Mouse (Mus musculus) forebrain, embryonic 12.5 days (tissue): ENCODE data around the gene Nlrp1a. TPM values are rescaled to one million over a fixed set of nuclear protein-coding genes. Genes with fewer than 3 reads are reported as not detected.

Experiments
- polyA plus RNA-seq: library from polyadenylated mRNA; unstranded; fragments of >200 nt; fragmentation: Nextera tagmentation; extraction: Ambion mirVana; gene quantifications from 2 replicates; pipeline ENCODE4 v1.2.1, GENCODE M21; 2016

Nlrp1a gene
- polyA plus RNA-seq, 1 experiment from 2014 or later: 0.09 TPM

Other genes starting within 250 kb of the Nlrp1a start
- 158 and 163 TPM in 2 replicates for gene Nup88, start 174.7 kb downstream of the Nlrp1a start, polyA plus RNA-seq
- 83.9 and 89.5 TPM in 2 replicates for gene Rpain, start 174.5 kb downstream of the Nlrp1a start, polyA plus RNA-seq
- 249 and 252 TPM in 2 replicates for gene C1qbp, start 161.7 kb downstream of the Nlrp1a start, polyA plus RNA-seq
- 20.9 and 22.3 TPM in 2 replicates for gene Dhx33, start 140.3 kb downstream of the Nlrp1a start, polyA plus RNA-seq
- 60.7 and 66.1 TPM in 2 replicates for gene Mis12, start 125.1 kb downstream of the Nlrp1a start, polyA plus RNA-seq
- 43.5 and 46.2 TPM in 2 replicates for gene Derl2, start 124.9 kb downstream of the Nlrp1a start, polyA plus RNA-seq
- 321 and 327 TPM in 2 replicates for gene 6330403K07Rik, start 111.2 kb downstream of the Nlrp1a start, polyA plus RNA-seq
- gene Nlrp1b, start 86.0 kb upstream of the Nlrp1a start, polyA plus RNA-seq: not detected in 2 replicates